Mouse (Mus musculus) bone marrow macrophage, adult 2 months (primary cell): ENCODE measurements around the gene Fkbp10. TPM values are rescaled to one million over a fixed set of nuclear protein-coding genes. Genes with fewer than 3 reads are reported as not detected.

Source experiments
- H3K27ac ChIP-seq: 2 replicates; pipeline ENCODE4 v1.5.1; 2012; ENCODE audit warnings: low read depth, low read length; ENCODE audit not compliant: insufficient read depth
- H3K4me1 ChIP-seq: 2 replicates; pipeline ENCODE4 v1.6.1; 2012; ENCODE audit warnings: low read length; ENCODE audit not compliant: control insufficient read depth, insufficient read depth
- H3K4me3 ChIP-seq: 2 replicates; pipeline ENCODE4 v1.5.1; 2012; ENCODE audit warnings: mild to moderate bottlenecking, low read length, moderate library complexity; ENCODE audit not compliant: insufficient read depth
- CTCF ChIP-seq: IDR thresholded peaks from 2 replicates; pipeline ENCODE4 v1.5.1; 2012; ENCODE audit warnings: low read depth, mild to moderate bottlenecking, low read length, moderate library complexity
- POLR2A ChIP-seq: IDR thresholded peaks from 2 replicates; pipeline ENCODE4 v1.6.1; 2012; ENCODE audit warnings: mild to moderate bottlenecking, low read depth, low read length, borderline replicate concordance
- polyA plus RNA-seq: library from polyadenylated mRNA; stranded (reverse); fragments of >200 nt; gene quantifications from 2 replicates; pipeline ENCODE4 v1.2.4, GENCODE M21; 2012; ENCODE audit not compliant: missing spikeins, insufficient read depth, insufficient read length

Gene Fkbp10
- polyA plus RNA-seq, 1 experiment, result 1.6 TPM

DNA sequence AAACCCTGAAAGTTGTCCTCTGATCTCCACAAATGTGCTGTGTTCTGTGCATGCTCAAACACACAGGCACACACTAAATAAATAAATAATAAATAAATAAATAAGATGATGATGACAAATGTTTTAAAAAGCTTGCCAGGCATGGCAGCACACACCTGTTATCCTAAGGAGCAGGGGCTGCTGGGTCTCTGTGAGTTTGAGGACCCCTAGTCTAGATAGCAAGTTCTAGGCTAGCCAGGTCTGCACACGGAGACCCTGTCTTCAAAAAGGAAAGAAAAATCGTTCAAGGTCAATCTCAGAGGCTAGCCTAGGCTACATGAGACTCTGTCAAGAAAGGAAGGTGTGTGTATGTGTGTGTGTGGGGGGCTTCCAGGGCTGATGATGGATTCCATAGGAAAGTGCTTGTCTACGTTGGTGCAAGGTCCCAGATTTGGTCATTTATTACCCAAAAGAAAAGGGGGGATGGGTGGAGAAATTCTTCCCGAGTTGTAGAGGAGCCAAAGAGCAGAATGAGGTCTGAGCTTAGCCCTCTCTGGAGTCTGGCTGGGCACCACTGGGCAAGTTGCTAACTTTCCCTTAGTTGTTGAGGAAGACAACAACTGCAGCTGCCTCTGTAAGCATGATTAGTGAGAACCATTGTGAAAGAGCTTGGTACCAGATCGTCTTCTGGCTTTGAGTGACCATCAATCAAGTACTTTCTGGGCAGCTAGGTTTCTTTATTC is 21.0 kb upstream of the Fkbp10 start:
- Histone ChIP-seq H3K4me1 (peaks cover 13% of the 10 kb centered on the region), H3K27ac (no peak overlapping the region), H3K4me3 (no peak overlapping the region)
- TF ChIP-seq POLR2A (no peak), CTCF (no peak)

DNA sequence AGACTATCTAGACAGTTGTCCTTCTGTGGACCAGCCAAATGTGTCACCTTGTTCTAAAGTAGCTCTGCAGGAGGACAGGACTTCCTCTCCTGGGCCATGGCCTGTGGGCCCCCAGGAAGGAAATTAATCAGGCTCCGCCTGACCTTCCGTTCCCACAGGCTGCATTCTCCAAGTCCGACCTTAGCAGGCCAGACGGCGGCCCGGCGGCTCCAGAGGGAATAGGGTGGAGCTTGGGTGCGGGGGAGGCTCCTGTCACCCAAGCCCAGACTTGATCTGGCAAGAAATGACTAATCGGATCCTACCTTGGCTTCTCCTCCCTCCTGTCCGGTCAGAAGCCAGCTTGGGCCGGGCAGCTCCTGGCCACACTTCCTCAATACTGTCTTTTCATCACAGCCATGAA is 20.3 kb upstream of the Fkbp10 start:
- TF ChIP-seq POLR2A (no peak), CTCF (no peak)
- peaks cover 17% of the 10 kb centered on the region for H3K4me1 ChIP-seq
- H3K4me3 ChIP-seq, result peak overlapping the region; percentile 11; the same call in 1 of the 2 replicates
- H3K27ac ChIP-seq, result no peak overlapping the region

GRCm38 (mm10) chr11:100395861-100396631 is 19.5 kb upstream of the Fkbp10 start:
- Histone ChIP-seq H3K4me1 (peaks cover 24% of the 10 kb centered on the region), H3K4me3 (no peak overlapping the region), H3K27ac (no peak overlapping the region)
- TF ChIP-seq CTCF, result no peak
- TF ChIP-seq POLR2A, result no peak

DNA sequence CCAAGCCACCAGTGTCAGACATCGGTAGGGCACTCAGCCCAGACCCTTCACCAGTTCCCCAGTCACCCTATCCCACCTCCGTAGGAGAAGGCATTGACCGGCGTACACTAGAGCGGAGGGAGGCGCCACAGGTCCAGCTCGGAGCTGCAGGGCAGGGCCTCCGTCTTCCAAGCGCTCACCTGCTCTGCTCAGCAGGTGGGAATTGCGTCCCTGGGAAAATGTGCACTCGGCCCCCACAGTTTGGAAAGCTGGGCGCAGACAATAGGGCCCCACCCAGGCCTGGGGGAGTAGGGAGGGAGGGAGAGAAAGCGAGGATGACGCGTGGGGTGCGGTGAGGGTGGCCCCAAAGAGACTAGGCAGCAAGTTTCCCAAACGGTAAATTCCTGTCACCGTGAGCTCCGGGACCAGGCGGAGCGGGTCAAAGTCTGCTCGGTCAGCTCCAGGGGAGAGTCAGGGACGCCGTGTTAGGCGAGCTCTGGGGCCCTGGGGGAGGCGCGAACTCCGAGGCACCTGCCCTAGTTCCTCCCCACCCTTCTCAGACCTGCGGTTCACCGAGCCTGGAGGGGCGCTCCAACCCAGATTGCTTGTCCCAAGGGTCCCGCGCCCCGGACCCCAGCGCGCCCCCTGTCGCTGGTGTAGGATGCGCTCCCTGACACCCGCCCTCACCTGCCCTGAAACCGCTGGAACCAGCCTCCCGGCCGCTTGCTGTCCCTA is 18.5 kb upstream of the Fkbp10 start:
- peak; percentile 5; the same call in 1 of the 2 replicates for TF ChIP-seq CTCF
- TF ChIP-seq POLR2A, result no peak
- H3K4me1 ChIP-seq, result peaks cover 30% of the 10 kb centered on the region
- no peak overlapping the region for H3K27ac ChIP-seq
- peak overlapping the region; percentile 63 for H3K4me3 ChIP-seq

- Histone ChIP-seq H3K4me3 (peak within 1 kb of the TSS; percentile 63), H3K27ac (no peak within 1 kb of the TSS), H3K4me1 (peaks cover 30% of the 10 kb centered on the region)
- no peak for TF ChIP-seq POLR2A
- TF ChIP-seq CTCF, result 0 out of 2 replicates have a peak, but pooled peaks have one; percentile 2
These were observed 17.7 kb upstream of the Fkbp10 start, which contains the start of gene Jup for GRCm38 (mm10) chr11:100397600-100398389. Jup (minus strand) TSS chr11:100397763.

- H3K4me1 ChIP-seq, result peaks cover 30% of the 10 kb centered on the region
- TF ChIP-seq CTCF, result no peak
- TF ChIP-seq POLR2A, result no peak
- H3K27ac ChIP-seq, result no peak overlapping the region
- H3K4me3 ChIP-seq, result no peak overlapping the region
These were observed 17.0 kb upstream of the Fkbp10 start for GRCm38 (mm10) chr11:100398517-100398916.

- no peak for TF ChIP-seq POLR2A
- no peak for TF ChIP-seq CTCF
- Histone ChIP-seq H3K4me3 (no peak overlapping the region), H3K4me1 (peaks cover 30% of the 10 kb centered on the region), H3K27ac (no peak overlapping the region)
These were observed 16.2 kb upstream of the Fkbp10 start for GRCm38 (mm10) chr11:100399320-100399719.

DNA sequence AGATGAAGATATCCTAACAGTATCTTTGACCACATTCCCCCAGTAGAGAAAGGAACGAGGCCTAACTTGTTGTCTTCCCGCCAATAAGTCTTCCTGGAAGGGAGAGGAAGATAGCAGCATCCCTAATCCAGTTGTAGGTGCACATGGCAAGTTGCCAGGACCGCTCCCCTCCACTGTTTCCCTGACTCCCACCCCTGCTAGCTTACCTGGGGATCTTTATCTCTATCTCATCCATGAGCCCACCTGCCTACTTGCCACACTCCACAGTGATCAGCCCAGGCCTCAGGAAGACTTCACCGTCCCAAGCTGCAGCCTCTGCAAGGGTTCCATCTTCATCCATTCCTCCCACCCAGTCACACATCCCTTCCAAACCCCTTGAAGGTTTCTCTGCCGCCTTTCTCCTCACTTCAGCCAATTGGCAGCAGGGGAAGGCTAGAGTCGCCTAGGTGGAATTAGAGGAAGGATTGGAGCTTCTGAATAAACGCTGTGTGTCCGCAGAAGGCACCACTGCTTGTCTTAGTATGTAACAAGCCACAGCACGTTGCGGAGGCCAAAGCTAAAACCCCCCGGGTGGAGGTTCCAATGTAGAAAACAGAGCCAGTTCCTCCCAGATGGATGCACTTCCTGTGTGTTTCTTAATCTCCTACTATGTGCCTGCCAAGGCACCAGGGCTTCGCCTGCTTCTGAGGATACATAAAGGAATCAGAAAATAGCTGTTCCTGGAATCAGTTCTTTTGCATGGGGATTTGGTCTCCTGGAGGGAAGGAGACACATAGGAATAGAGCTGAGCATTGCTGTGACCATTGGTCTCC is 15.6 kb upstream of the Fkbp10 start:
- Histone ChIP-seq H3K4me3 (no peak overlapping the region), H3K4me1 (peaks cover 27% of the 10 kb centered on the region), H3K27ac (no peak overlapping the region)
- TF ChIP-seq POLR2A (no peak), CTCF (no peak)
